Mouse (Mus musculus) testis, adult 2 months (tissue): Measurements from ENCODE around the gene Rtl6.

Experiments
- CTCF ChIP-seq: fragments of 200-500 bp; IDR thresholded peaks from 2 replicates; pipeline ENCODE4 v1.5.1; 2012; ENCODE audit warnings: low read depth, mild to moderate bottlenecking, inconsistent platforms, low read length, moderate library complexity; ENCODE audit not compliant: control insufficient read depth, insufficient read depth, insufficient replicate concordance
- POLR2A ChIP-seq: fragments of 200-500 bp; IDR thresholded peaks from 2 replicates; pipeline ENCODE4 v1.6.1; 2012; ENCODE audit warnings: low read depth, mild to moderate bottlenecking, inconsistent platforms, low read length, moderate library complexity; ENCODE audit not compliant: control insufficient read depth

GRCm38 (mm10) chr15:84561501-84561900 lies 3.9 kb upstream of the Rtl6 start:
- TF ChIP-seq POLR2A (no peak), CTCF (no peak)
